Mouse (Mus musculus): ENCODE measurements around the gene Mlxipl. TPM values are rescaled to one million over a fixed set of nuclear protein-coding genes. Genes with fewer than 3 reads are reported as not detected.
A peak's percentile ranks its signal among the peaks of the same experiment; 100 is the strongest.
"Not testable (repeated sequence)": the region's sequence is repeated elsewhere in the genome, so short reads cannot be mapped to it uniquely, and the experiment has no call there.

Mlxipl gene
- total RNA-seq (2014; rRNA removed) = 0.76 and 0.77 TPM in 2 replicates
- polyA plus RNA-seq (2015; fragmentation: Nextera tagmentation; extraction: Ambion mirVana) = 0.28 and 1.0 TPM in 2 replicates

DNA sequence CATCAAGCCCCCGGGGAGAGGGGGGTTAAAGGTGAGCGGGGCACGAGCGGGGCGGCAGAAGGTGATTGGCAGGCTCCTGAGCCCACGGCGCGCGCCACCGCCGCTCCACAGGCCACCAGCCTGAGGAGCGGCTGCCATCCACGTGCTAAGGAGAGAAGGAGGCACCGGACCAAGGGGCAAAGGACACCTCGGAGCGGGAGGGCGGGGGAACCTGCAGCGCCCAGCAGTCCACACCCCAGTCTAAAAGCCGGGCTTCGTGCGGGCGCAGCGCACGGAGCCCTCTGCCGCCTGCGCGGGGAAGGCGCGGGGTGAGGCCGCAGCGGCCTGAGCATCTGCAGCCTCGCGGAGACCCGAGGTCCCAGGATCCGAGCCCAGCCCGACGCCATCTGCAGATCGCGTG, at the start of gene Mlxipl:
Mlxipl (plus strand) TSS at position 238 of the 400 bp plus-strand sequence.
- H3K9ac ChIP-seq = no peak within 1 kb of the TSS
- H3K4me3 ChIP-seq (ENCODE audit: low read depth, low read length) = no peak within 1 kb of the TSS; the same call in 1 of the 2 replicates
- H3K36me3 ChIP-seq (ENCODE audit: insufficient read depth) = no peaks in the 10 kb centered on the region
- DNase-seq (no peak), ATAC-seq (no peak)
- 0 out of 2 replicates have a peak, but pooled peaks have one; percentile 4 for TF ChIP-seq CTCF (IDR thresholded peaks at IDR 0.05; ENCODE audit: low read depth)
- H3K9me3 ChIP-seq (ENCODE audit: low read length) = no peaks in the 10 kb centered on the region
- H3K27me3 ChIP-seq (ENCODE audit: insufficient read depth, low read length) = peaks cover 21% of the 10 kb centered on the region
- H3K4me2 ChIP-seq (ENCODE audit: low read depth) = no peak within 1 kb of the TSS
- no peaks in the 10 kb centered on the region for H3K4me1 ChIP-seq (ENCODE audit: insufficient read depth)
- WGBS = 7% methylated on average over 36 of the region's 39 CpGs
- H3K27ac ChIP-seq (ENCODE audit: low read depth, low read length) = no peak within 1 kb of the TSS

DNA sequence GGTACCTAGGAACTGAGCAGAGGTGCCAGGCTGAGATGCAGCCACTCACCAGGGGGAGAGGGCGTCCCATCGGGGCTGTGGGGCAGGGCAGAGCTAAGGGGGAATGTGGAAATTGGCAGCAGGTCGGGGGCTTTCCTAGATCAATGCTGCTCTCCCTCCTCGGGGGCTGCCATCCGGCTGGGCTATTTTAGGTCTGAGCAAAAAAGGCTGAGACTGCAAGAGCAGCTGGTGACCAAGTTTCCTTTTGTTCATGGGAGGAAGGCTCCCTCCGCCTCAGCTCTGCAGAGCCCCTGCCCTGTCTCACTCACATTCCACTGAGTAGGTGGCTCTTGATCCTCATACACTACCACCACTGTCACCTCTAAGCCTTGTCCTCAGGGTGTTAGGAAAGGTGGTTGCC, 49.6 kb upstream of the Mlxipl start:
- peak overlapping the region; percentile 77 for H3K27ac ChIP-seq (ENCODE audit: low read depth, low read length)
- no peaks in the 10 kb centered on the region for H3K4me1 ChIP-seq (ENCODE audit: insufficient read depth)
- no peak for TF ChIP-seq CTCF (IDR thresholded peaks at IDR 0.05; ENCODE audit: low read depth)
- WGBS = 35% methylated on average over 6 of the region's 6 CpGs
- H3K9ac ChIP-seq = no peak overlapping the region
- no peaks in the 10 kb centered on the region for H3K9me3 ChIP-seq (ENCODE audit: low read length)
- ATAC-seq (peak; percentile 71), DNase-seq (peak; percentile 37)
- no peak overlapping the region for H3K4me3 ChIP-seq (ENCODE audit: low read depth, low read length)
- no peaks in the 10 kb centered on the region for H3K27me3 ChIP-seq (ENCODE audit: insufficient read depth, low read length)
- peaks cover 19% of the 10 kb centered on the region for H3K36me3 ChIP-seq (ENCODE audit: insufficient read depth)
- H3K4me2 ChIP-seq (ENCODE audit: low read depth) = no peak overlapping the region

DNA sequence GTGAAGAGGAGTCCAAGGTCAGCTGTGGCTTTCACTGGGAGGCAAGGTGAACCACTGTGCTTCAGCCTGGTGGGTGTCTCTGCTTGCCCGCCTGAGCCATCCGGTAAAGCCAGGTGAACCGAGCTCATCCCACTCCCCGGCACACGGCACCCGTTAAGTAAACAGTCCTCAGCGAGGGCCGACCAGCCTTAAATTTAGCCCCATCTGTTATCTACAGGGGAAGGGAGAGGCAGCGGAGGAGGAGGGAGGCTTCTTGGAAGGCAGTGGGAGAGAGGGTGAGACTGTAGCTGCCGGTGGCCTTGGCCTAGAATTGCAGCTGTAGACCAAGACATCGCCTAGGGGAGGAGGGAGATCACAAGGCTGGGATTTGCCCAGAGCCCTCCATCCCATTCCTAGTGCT, 48.9 kb upstream of the Mlxipl start:
- ATAC-seq = no peak
- DNase-seq = no peak
- no peak overlapping the region for H3K4me2 ChIP-seq (ENCODE audit: low read depth)
- no peaks in the 10 kb centered on the region for H3K27me3 ChIP-seq (ENCODE audit: insufficient read depth, low read length)
- no peak overlapping the region for H3K4me3 ChIP-seq (ENCODE audit: low read depth, low read length)
- 79% methylated on average over 11 of the region's 11 CpGs for WGBS
- H3K27ac ChIP-seq (ENCODE audit: low read depth, low read length) = peak overlapping the region; percentile 77
- TF ChIP-seq CTCF (IDR thresholded peaks at IDR 0.05; ENCODE audit: low read depth) = no peak
- no peaks in the 10 kb centered on the region for H3K4me1 ChIP-seq (ENCODE audit: insufficient read depth)
- peaks cover 21% of the 10 kb centered on the region for H3K36me3 ChIP-seq (ENCODE audit: insufficient read depth)
- no peak overlapping the region for H3K9ac ChIP-seq
- H3K9me3 ChIP-seq (ENCODE audit: low read length) = no peaks in the 10 kb centered on the region

DNA sequence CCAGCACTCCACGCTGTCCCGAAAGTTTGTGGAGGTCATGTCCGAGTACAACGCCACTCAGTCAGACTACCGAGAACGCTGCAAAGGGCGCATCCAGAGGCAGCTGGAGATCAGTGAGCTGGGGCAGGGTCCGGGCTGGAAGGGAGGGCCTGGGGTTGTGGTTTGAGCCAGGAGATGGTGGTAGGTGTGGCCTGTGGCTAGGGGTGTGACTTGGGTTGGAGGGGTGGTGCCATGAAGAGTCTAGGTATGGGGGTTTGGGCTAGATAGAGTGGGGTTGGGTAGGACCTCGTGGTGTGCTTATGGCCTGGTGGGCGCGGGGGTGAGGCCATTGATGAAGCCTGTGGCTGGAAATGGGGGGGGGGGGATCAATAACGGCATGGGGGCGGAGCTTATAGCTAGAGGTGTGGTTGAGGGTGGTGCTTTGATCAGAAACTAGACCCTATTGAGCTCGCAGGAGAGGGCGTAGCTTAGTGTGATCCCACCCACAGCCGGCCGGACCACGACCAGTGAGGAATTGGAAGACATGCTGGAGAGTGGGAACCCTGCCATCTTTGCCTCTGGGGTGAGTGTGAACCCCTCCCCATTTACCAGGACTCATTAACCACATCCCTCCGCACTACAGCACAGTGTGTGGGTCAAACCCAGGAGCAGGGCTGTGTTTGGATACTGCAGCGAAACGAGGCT, 47.4 kb upstream of the Mlxipl start:
- Histone ChIP-seq H3K4me3 (ENCODE audit: low read depth, low read length) (no peak overlapping the region), H3K36me3 (ENCODE audit: insufficient read depth) (peaks cover 19% of the 10 kb centered on the region), H3K27me3 (ENCODE audit: insufficient read depth, low read length) (no peaks in the 10 kb centered on the region), H3K4me1 (ENCODE audit: insufficient read depth) (no peaks in the 10 kb centered on the region), H3K9ac (no peak overlapping the region), H3K4me2 (ENCODE audit: low read depth) (no peak overlapping the region), H3K9me3 (ENCODE audit: low read length) (no peaks in the 10 kb centered on the region), H3K27ac (ENCODE audit: low read depth, low read length) (no peak overlapping the region)
- 38% methylated on average over 21 of the region's 21 CpGs for WGBS
- DNase-seq = no peak
- ATAC-seq = no peak
- TF ChIP-seq CTCF (IDR thresholded peaks at IDR 0.05; ENCODE audit: low read depth) = no peak

DNA sequence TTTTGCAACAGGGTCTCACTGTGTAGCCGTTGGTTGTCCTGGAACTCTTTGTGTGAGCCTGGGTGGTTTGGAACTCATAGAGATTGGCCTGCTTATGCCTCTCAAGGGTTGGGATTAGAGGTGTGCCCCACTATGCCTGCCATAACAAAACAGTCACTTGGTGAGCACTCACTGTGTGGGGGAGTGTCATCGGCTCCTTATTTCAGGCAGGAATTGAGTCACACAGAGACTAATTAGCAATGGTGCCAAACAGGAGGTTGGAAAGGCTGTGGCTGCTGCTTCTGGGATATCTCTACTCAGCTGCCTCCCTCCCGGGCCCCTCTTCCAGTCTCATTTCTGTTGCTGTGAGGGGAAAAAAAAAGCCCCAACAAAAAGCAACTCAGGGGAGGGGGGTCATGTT, 45.1 kb upstream of the Mlxipl start:
- no peak overlapping the region for H3K9ac ChIP-seq
- ATAC-seq (no peak), DNase-seq (no peak)
- H3K27ac ChIP-seq (ENCODE audit: low read depth, low read length) = no peak overlapping the region
- no peaks in the 10 kb centered on the region for H3K4me1 ChIP-seq (ENCODE audit: insufficient read depth)
- peaks cover 14% of the 10 kb centered on the region for H3K36me3 ChIP-seq (ENCODE audit: insufficient read depth)
- no peaks in the 10 kb centered on the region for H3K9me3 ChIP-seq (ENCODE audit: low read length)
- H3K4me3 ChIP-seq (ENCODE audit: low read depth, low read length) = no peak overlapping the region
- 80% methylated on average over 3 of the region's 3 CpGs for WGBS
- H3K27me3 ChIP-seq (ENCODE audit: insufficient read depth, low read length) = no peaks in the 10 kb centered on the region
- no peak for TF ChIP-seq CTCF (IDR thresholded peaks at IDR 0.05; ENCODE audit: low read depth)
- H3K4me2 ChIP-seq (ENCODE audit: low read depth) = no peak overlapping the region

DNA sequence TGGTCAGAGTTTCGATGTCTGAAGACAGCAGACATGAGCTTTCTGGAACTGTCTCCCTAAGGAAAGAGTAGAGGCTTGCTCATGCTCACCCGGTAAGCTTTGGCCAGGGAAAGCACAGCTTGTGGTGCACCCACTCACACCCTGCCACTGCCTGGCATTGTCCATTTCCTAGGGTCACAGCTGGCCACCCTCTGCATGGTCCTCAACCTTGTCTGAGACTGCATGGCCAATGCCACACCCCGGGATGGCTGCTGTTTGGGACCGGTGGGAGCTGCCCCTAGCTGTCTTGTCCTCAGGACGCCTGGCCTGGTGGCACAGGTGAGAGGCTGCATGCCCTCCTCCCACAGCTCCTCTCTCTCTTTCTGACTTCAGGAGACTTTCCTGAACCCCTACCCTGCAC, 41.2 kb upstream of the Mlxipl start:
- Histone ChIP-seq H3K4me1 (ENCODE audit: insufficient read depth) (no peaks in the 10 kb centered on the region), H3K4me2 (ENCODE audit: low read depth) (no peak overlapping the region), H3K9ac (no peak overlapping the region), H3K27me3 (ENCODE audit: insufficient read depth, low read length) (no peaks in the 10 kb centered on the region), H3K27ac (ENCODE audit: low read depth, low read length) (no peak overlapping the region), H3K4me3 (ENCODE audit: low read depth, low read length) (no peak overlapping the region), H3K36me3 (ENCODE audit: insufficient read depth) (peaks cover 27% of the 10 kb centered on the region), H3K9me3 (ENCODE audit: low read length) (no peaks in the 10 kb centered on the region)
- DNase-seq = no peak
- no peak for ATAC-seq
- no peak for TF ChIP-seq CTCF (IDR thresholded peaks at IDR 0.05; ENCODE audit: low read depth)
- 94% methylated on average over 5 of the region's 5 CpGs for WGBS

DNA sequence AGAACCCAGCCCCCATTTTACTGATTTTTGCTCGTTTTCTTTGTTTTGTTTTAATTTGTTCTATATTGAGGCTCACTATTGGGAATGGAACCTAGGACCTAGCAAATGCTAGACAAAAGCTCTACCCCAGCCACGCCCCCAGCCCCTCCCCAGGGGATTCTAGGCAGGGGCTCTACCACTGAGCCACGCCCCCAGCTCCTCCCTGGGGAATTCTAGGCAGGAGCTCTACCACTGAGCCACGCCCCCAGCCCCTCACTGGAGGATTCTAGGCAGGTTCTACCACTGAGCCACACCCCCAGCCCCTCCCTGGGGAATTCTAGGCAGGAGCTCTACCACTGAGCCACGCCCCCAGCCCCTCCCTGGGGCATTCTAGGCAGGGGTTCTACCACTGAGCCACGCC, 40.4 kb upstream of the Mlxipl start:
- not testable (repeated sequence) for ATAC-seq; H3K27me3 ChIP-seq (ENCODE audit: insufficient read depth, low read length); H3K27ac ChIP-seq (ENCODE audit: low read depth, low read length); H3K4me2 ChIP-seq (ENCODE audit: low read depth); H3K4me1 ChIP-seq (ENCODE audit: insufficient read depth); H3K4me3 ChIP-seq (ENCODE audit: low read depth, low read length); DNase-seq; H3K9ac ChIP-seq; H3K9me3 ChIP-seq (ENCODE audit: low read length)
- peaks cover 32% of the 10 kb centered on the region for H3K36me3 ChIP-seq (ENCODE audit: insufficient read depth)
- 95% methylated on average over 6 of the region's 6 CpGs for WGBS

Measured in forebrain, postnatal 0 days (tissue).